Mouse (Mus musculus) ovary, adult 18-20 months (tissue): ENCODE data around the gene Tnfrsf8.
"Not testable (repeated sequence)": the region's sequence is repeated elsewhere in the genome, so short reads cannot be mapped to it uniquely, and the experiment has no call there.

Source experiments
- DNase-seq: peaks from one replicate; pipeline ENCODE4 v3.0.0; 2022; ENCODE audit warnings: low spot score, mixed read lengths

The Tnfrsf8 gene

GRCm38 (mm10) chr4:145314836-145315467 is at the start of gene Tnfrsf8:
Gene Tnfrsf8, minus strand, starts transcription at chr4:145315164.
- no peak for DNase-seq

- DNase-seq: not testable (repeated sequence)
Measured at GRCm38 (mm10) chr4:145361635-145362034, 46.7 kb upstream of the Tnfrsf8 start.

GRCm38 (mm10) chr4:145361065-145361464 is 46.1 kb upstream of the Tnfrsf8 start:
- DNase-seq: peak; percentile 62

GRCm38 (mm10) chr4:145360567-145360966 is 45.6 kb upstream of the Tnfrsf8 start:
- DNase-seq: no peak

- DNase-seq: no peak
Measured at GRCm38 (mm10) chr4:145356234-145356633, 41.3 kb upstream of the Tnfrsf8 start.

- no peak for DNase-seq
Measured at GRCm38 (mm10) chr4:145353855-145354254, 38.9 kb upstream of the Tnfrsf8 start.

GRCm38 (mm10) chr4:145344948-145345347 is 30.0 kb upstream of the Tnfrsf8 start:
- DNase-seq: no peak

- no peak for DNase-seq
Measured at GRCm38 (mm10) chr4:145341879-145342809, 27.2 kb upstream of the Tnfrsf8 start.

- no peak for DNase-seq
Measured at GRCm38 (mm10) chr4:145337906-145338858, 23.2 kb upstream of the Tnfrsf8 start.

GRCm38 (mm10) chr4:145336587-145336986 is 21.6 kb upstream of the Tnfrsf8 start:
- no peak for DNase-seq

GRCm38 (mm10) chr4:145336019-145336418 is 21.1 kb upstream of the Tnfrsf8 start:
- no peak for DNase-seq

- DNase-seq: no peak
Measured at GRCm38 (mm10) chr4:145323631-145324030, 8.7 kb upstream of the Tnfrsf8 start.

- DNase-seq: peak; percentile 70
Measured at GRCm38 (mm10) chr4:145322995-145323627, 8.1 kb upstream of the Tnfrsf8 start.

- DNase-seq: no peak
Measured at GRCm38 (mm10) chr4:145322211-145322610, 7.2 kb upstream of the Tnfrsf8 start.

GRCm38 (mm10) chr4:145320624-145321023 is 5.7 kb upstream of the Tnfrsf8 start:
- no peak for DNase-seq

- DNase-seq: peak; percentile 36
Measured at GRCm38 (mm10) chr4:145319274-145320226, 4.6 kb upstream of the Tnfrsf8 start.

GRCm38 (mm10) chr4:145316708-145317107 is 1.7 kb upstream of the Tnfrsf8 start:
- no peak for DNase-seq

- DNase-seq: no peak
Measured at GRCm38 (mm10) chr4:145313966-145314365, 998 bp downstream of the Tnfrsf8 start.

GRCm38 (mm10) chr4:145313256-145313655 is 1.7 kb downstream of the Tnfrsf8 start:
- DNase-seq: no peak

- no peak for DNase-seq
Measured at GRCm38 (mm10) chr4:145312530-145312929, 2.4 kb downstream of the Tnfrsf8 start.
